8 mouse cellular contexts compared by ENCODE assay signal in the genomic region with DNA sequence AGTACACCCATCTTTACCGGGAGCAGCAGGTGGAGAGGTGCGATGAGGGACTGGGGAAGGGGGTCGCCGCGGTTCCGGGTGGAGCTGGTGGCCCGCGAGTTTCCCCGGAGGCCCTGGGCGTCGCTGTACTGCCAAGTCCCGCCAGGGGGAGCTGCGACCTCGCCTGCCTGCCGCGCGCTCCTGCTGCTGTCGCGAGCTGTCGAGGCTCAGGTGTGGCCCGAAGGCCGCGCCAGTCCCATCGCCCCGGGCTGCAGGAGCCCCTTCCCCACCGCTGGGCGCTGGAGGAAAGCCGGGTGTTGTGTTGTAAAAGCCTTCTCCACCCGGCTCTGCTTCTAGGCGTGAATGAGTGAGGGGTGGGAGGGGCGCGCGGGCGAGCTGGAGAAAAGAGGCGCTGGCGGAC. TPM values are rescaled to one million over a fixed set of nuclear protein-coding genes. Genes with fewer than 3 reads are reported as not detected.
A peak's percentile ranks its signal among the peaks of the same experiment; 100 is the strongest.
DNase-seq lines count a peak whose midpoint lies in the region; ATAC-seq and TF ChIP-seq lines count a peak whose summit lies in the region.

No protein-coding gene starts in this region.

- peaks cover 21% of the 10 kb centered on the region for H3K4me1 ChIP-seq in limb, embryonic 15.5 days
- peaks cover 24% of the 10 kb centered on the region; the same call in 1 of the 2 replicates for H3K4me1 ChIP-seq in midbrain, embryonic 14.5 days (ENCODE audit: control insufficient read depth, insufficient read depth, low read length)

- peak overlapping the region; percentile 30; the same call in 1 of the 2 replicates for H3K4me3 ChIP-seq in layer of hippocampus, adult 2 months
- peak overlapping the region; percentile 43 for H3K4me3 ChIP-seq in limb, embryonic 15.5 days
- H3K4me3 ChIP-seq in midbrain, embryonic 14.5 days (replicated peaks; ENCODE audit: low read depth, low read length), result peak overlapping the region; percentile 28

- H3K9ac ChIP-seq in limb, embryonic 15.5 days, result no peak overlapping the region
- H3K9ac ChIP-seq in midbrain, embryonic 14.5 days (replicated peaks; ENCODE audit: low read length), result no peak overlapping the region; the same call in 1 of the 2 replicates

- no peak overlapping the region for H3K27ac ChIP-seq in layer of hippocampus, adult 2 months
- H3K27ac ChIP-seq in limb, embryonic 15.5 days, result no peak overlapping the region
- peak overlapping the region; percentile 13; the same call in 1 of the 2 replicates for H3K27ac ChIP-seq in midbrain, embryonic 14.5 days (replicated peaks; ENCODE audit: low read depth, low read length)

- ATAC-seq in frontal cortex, adult (ENCODE audit: low TSS enrichment), result peak; percentile 79
- ATAC-seq in inflammation-experienced regulatory T-cells, adult 6 months, result peak; percentile 90
- ATAC-seq in limb, embryonic 15.5 days (ENCODE audit: insufficient number of reproducible peaks, low FRiP score, low TSS enrichment, low read depth), result no peak
- peak; percentile 76 for ATAC-seq in midbrain, embryonic 14.5 days (ENCODE audit: low FRiP score, low TSS enrichment)

- under 1% methylated on average over 36 of the region's 36 CpGs for WGBS in limb, embryonic 15.5 days
- under 1% methylated on average over 36 of the region's 36 CpGs for WGBS in midbrain, embryonic 14.5 days

- H3K4me2 ChIP-seq in limb, embryonic 15.5 days, result peak overlapping the region; percentile 75
- H3K4me2 ChIP-seq in midbrain, embryonic 14.5 days (ENCODE audit: low read length), result peak overlapping the region; percentile 55

- TF ChIP-seq CTCF in layer of hippocampus, adult 2 months (conservative IDR thresholded peaks at IDR 0.05), result peak; percentile 93

- no peaks in the 10 kb centered on the region for H3K36me3 ChIP-seq in limb, embryonic 15.5 days
- H3K36me3 ChIP-seq in midbrain, embryonic 14.5 days (ENCODE audit: control insufficient read depth, insufficient read depth, low read length), result no peaks in the 10 kb centered on the region
- no peaks in the 10 kb centered on the region for H3K36me3 ChIP-seq in splenic B cell, adult 2 months (ENCODE audit: control insufficient read depth, insufficient read depth, low read length, poor library complexity, severe bottlenecking)

- peaks cover 63% of the 10 kb centered on the region for H3K27me3 ChIP-seq in limb, embryonic 15.5 days
- peaks cover 74% of the 10 kb centered on the region for H3K27me3 ChIP-seq in midbrain, embryonic 14.5 days (ENCODE audit: control insufficient read depth, insufficient read depth, low read length)
- H3K27me3 ChIP-seq in splenic B cell, adult 2 months (ENCODE audit: control insufficient read depth, insufficient read depth, low read length, poor library complexity, severe bottlenecking), result peaks cover 1% of the 10 kb centered on the region; the same call in 1 of the 2 replicates

- DNase-seq in layer of hippocampus, adult 2 months (ENCODE audit: low spot score in 2 of 2), result peak in 1 of 2 experiments; percentile 71
- DNase-seq in layer of hippocampus, adult 9-10 months (ENCODE audit: low spot score), result no peak
- DNase-seq in cerebellum, postnatal 10 days, result peak; percentile 88 to 89
- DNase-seq in midbrain, embryonic 14.5 days, result peak; percentile 88
- peak; percentile 83 for DNase-seq in splenic B cell, adult 2 months (ENCODE audit: low read depth, low spot score)

- no peaks in the 10 kb centered on the region for H3K9me3 ChIP-seq in limb, embryonic 15.5 days
- no peaks in the 10 kb centered on the region for H3K9me3 ChIP-seq in midbrain, embryonic 14.5 days (ENCODE audit: control insufficient read depth, low read length)

RNA-seq across cellular contexts. Expression of a gene that starts 7.6 kb away (rescaled TPM):
- 1 to 10 TPM; 1.1 to 1.7 TPM for total RNA-seq in layer of hippocampus, adult 2 months (2021)
- not detected for polyA plus RNA-seq in inflammation-experienced regulatory T-cells, adult 6 months (2017; shearing (Covaris generic))
- not detected in 2 replicates for polyA plus RNA-seq in limb, embryonic 15.5 days (2015; fragmentation: Nextera tagmentation; extraction: Ambion mirVana)
- 10.0 and 18.6 TPM in 2 replicates for polyA plus RNA-seq in midbrain, embryonic 14.5 days (2014; fragmentation: Nextera tagmentation; extraction: Ambion mirVana)

Comparison
In these comparisons a context has a peak if more than half of its experiments do, and no peak if none do; other contexts are left out.
1. RNA of a gene that starts 7.6 kb away (polyA plus RNA-seq): 10.0 to 18.6 TPM in midbrain, embryonic 14.5 days; not detected in inflammation-experienced regulatory T-cells, adult 6 months and not detected in limb, embryonic 15.5 days; every median in the first group is over 10 times any median in the second.
2. Peak in every context shown above with its lines, with median percentiles within 50 percentile points of each other: H3K4me3 ChIP-seq.